Mouse (Mus musculus) megakaryocyte, embryonic 14.5 days (primary cell): Measurements from ENCODE around the gene Sae1.

Source experiments
- FLI1 ChIP-seq: IDR thresholded peaks from 2 replicates; pipeline ENCODE4 v1.6.1; 2012; ENCODE audit warnings: low read length, inconsistent platforms, mixed read lengths
- GATA1 ChIP-seq: IDR thresholded peaks from 3 replicates; pipeline ENCODE4 v1.6.1; 2012; ENCODE audit warnings: mixed read lengths, low read length, inconsistent platforms, borderline replicate concordance

GRCm38 (mm10) chr7:16337733-16338132 is 49.9 kb downstream of the Sae1 start:
- TF ChIP-seq GATA1: no peak
- no peak for TF ChIP-seq FLI1
